Mouse (Mus musculus) stomach, embryonic 16.5 days (tissue): ENCODE data around the gene Gm13090. TPM values are rescaled to one million over a fixed set of nuclear protein-coding genes. Genes with fewer than 3 reads are reported as not detected.

Source experiments
- ATAC-seq: fragments of 200-750 bp; cut with Nextera tagmentation; 2 replicates; pipeline ENCODE4 v1.8.0; 2017; ENCODE audit warnings: moderate number of reproducible peaks, moderate TSS enrichment; ENCODE audit not compliant: insufficient read depth, low FRiP score
- H3K27ac ChIP-seq: fragments of 300-500 bp; sonication (generic); 2 replicates; pipeline ENCODE4 v1.5.1; 2014; ENCODE audit warnings: low read length
- H3K27me3 ChIP-seq: fragments of 300-500 bp; sonication (generic); 2 replicates; pipeline ENCODE4 v1.6.1; 2014; ENCODE audit warnings: low read length, control low read depth, mixed read lengths; ENCODE audit not compliant: control insufficient read depth, insufficient read depth
- H3K36me3 ChIP-seq: fragments of 300-500 bp; sonication (generic); 2 replicates; pipeline ENCODE4 v1.6.1; 2014; ENCODE audit warnings: low read length; ENCODE audit not compliant: control insufficient read depth, insufficient read depth
- H3K4me1 ChIP-seq: fragments of 300-500 bp; sonication (generic); 2 replicates; pipeline ENCODE4 v1.6.1; 2014; ENCODE audit warnings: low read length, control low read depth, mixed read lengths; ENCODE audit not compliant: control insufficient read depth, insufficient read depth
- H3K4me2 ChIP-seq: fragments of 300-500 bp; sonication (generic); 2 replicates; pipeline ENCODE4 v1.6.1; 2014; ENCODE audit warnings: low read depth, low read length, mixed read lengths
- H3K4me3 ChIP-seq: fragments of 300-500 bp; sonication (generic); replicated peaks from 2 replicates; pipeline ENCODE4 v1.5.1; 2014; ENCODE audit warnings: mild to moderate bottlenecking, low read length
- H3K9ac ChIP-seq: fragments of 300-500 bp; sonication (generic); 2 replicates; pipeline ENCODE4 v1.6.1; 2014; ENCODE audit warnings: low read length
- H3K9me3 ChIP-seq: fragments of 300-500 bp; sonication (generic); replicated peaks from 2 replicates; pipeline ENCODE4 v1.6.1; 2016; ENCODE audit warnings: low read length, control low read depth; ENCODE audit not compliant: control insufficient read depth
- WGBS: fragments of 180-500 bp; shearing (Covaris S2); extraction: QIAGEN DNeasy Blood & Tissue Kit; methylation state at CpG from one replicate; pipeline ENCODE4 v1.1.7; 2014; 5-methylcytosine and 5-hydroxymethylcytosine counted together
- polyA plus RNA-seq: library from polyadenylated mRNA; unstranded; fragments of >200 nt; fragmentation: Nextera tagmentation; extraction: Ambion mirVana; gene quantifications from 2 replicates; pipeline ENCODE4 v1.2.1, GENCODE M21; 2015

Gene Gm13090
- polyA plus RNA-seq = not detected in 2 replicates

DNA sequence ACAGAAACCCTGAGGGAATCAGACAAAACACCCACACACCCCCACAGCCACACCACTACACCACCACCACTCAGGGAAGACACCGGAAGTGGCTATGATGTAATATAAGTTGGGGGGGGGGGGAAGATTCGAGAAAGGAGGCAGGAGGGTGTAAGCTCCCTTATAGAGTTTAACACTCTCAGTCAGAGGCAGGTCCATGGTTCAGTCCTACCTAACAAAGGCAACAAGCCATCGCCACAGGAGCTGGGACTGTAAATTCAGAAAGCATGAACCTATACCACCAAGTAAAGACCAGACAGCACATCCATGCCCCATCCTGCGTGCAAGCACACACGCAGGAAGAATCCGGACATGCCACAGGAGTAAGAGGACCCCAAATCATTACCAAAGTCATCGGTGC lies at the start of gene Gm13090:
Gene Gm13090, plus strand, starts transcription at position 301 of the 400 bp plus-strand sequence.
- no peaks in the 10 kb centered on the region for H3K9me3 ChIP-seq
- no peak within 1 kb of the TSS for H3K4me2 ChIP-seq
- H3K27ac ChIP-seq = no peak within 1 kb of the TSS
- no peaks in the 10 kb centered on the region for H3K27me3 ChIP-seq
- H3K9ac ChIP-seq = no peak within 1 kb of the TSS
- 89% methylated on average over 7 of the region's 7 CpGs for WGBS
- no peak within 1 kb of the TSS for H3K4me3 ChIP-seq
- H3K36me3 ChIP-seq = no peaks in the 10 kb centered on the region
- no peak for ATAC-seq
- no peaks in the 10 kb centered on the region for H3K4me1 ChIP-seq

DNA sequence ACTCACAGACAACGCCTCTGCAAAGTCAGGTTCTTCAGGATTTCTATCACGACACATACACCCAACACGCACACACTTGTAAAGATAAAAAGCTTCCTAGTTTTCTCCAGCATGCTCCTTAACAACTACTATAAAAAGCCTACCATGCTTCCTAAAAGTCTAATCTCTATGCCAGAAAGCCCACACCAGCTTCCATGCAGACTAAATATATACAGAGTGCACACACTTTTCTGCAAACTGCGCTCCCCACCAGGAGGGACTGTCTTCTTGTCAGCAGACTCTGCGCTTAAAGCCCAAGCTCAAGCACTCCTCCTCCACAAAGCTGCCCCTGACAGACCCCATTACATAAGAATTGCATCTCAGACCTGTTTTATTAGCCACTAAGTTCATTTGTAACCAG lies 47.9 kb upstream of the Gm13090 start:
- Histone ChIP-seq H3K9ac (no peak overlapping the region), H3K27ac (no peak overlapping the region), H3K36me3 (no peaks in the 10 kb centered on the region), H3K27me3 (no peaks in the 10 kb centered on the region), H3K4me1 (0 out of 2 replicates have a peak, but pooled peaks cover 11% of the 10 kb centered on the region), H3K4me2 (no peak overlapping the region), H3K4me3 (no peak overlapping the region; the same call in 1 of the 2 replicates), H3K9me3 (no peaks in the 10 kb centered on the region)
- WGBS = 80% methylated on average over 5 of the region's 5 CpGs
- ATAC-seq = no peak

DNA sequence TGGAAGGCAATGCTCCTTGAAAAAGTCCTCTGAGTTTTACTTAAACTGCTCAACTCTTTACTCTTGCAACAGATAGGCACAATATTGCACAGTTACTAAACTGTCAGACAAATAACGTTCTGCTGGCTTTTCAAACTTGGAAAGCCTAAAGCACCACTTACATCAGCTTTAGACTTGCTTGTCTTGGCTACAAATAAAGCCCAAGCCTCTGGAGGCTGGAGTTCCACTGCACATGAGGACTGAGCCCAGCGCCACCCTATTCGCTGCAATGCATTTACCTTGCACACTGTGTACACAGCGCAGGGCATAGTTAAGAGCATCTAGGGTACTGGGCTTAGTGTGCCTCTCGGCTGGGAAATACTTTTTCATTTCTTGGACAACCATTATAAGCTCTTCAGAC lies 46.1 kb upstream of the Gm13090 start:
- 0 out of 2 replicates have a peak, but pooled peaks cover 11% of the 10 kb centered on the region for H3K4me1 ChIP-seq
- no peaks in the 10 kb centered on the region for H3K27me3 ChIP-seq
- H3K4me2 ChIP-seq = peak overlapping the region; percentile 99
- H3K9ac ChIP-seq = 0 out of 2 replicates have a peak overlapping the region, but pooled peaks have one; percentile 74
- no peak for ATAC-seq
- H3K4me3 ChIP-seq = peak overlapping the region; percentile 71
- H3K27ac ChIP-seq = no peak overlapping the region
- no peaks in the 10 kb centered on the region for H3K9me3 ChIP-seq
- H3K36me3 ChIP-seq = no peaks in the 10 kb centered on the region
- WGBS = 30% methylated on average over 5 of the region's 5 CpGs

DNA sequence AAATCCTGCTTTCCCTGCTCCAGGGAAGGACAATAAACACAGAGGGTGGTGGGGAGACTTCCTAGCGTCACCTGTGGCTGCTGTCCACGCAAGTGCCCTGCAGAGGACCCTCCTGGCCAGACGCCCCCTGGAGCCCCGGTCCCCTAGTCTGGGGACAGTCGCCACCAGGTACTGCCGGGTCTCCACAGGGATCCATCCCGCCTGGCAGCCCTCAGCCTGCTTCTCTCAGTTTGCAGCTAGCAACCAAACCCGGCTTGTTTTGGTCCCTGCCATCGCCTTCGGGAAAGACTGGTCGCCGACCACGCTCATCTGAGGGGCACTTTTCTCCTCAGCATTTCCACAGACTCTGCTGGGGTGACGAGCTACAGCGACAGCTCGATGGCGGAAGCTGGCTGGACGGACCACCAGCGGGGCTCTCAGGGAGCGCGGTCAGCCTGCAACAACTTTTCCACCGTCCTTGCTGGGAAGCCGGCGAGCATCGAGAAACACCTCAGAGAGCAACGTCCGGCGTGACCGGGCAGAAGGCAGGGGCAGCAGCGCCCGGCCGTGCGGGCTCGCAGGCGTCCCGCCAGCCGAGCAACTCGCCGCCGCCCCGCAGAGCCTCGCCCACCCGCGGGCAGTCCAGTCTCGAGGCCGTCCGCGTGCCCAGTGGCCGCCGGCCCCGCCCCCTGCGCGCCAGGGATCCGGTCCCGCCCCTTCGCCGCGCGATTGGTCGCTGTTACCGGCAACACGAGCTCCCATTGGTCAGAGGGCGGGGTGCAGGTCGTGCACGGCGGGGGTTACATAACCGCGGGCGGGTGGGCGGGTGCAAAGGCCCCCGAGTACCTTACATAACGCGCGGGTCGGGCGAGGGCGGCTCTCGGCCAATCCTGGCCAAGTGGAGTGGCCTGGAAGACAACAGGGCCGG lies 45.1 kb upstream of the Gm13090 start, which contains the start of gene Per3:
Gene Per3, minus strand, starts transcription at position 629 of the 907 bp plus-strand sequence.
- no peaks in the 10 kb centered on the region for H3K9me3 ChIP-seq
- 0 out of 2 replicates have a peak, but pooled peaks cover 11% of the 10 kb centered on the region for H3K4me1 ChIP-seq
- H3K36me3 ChIP-seq = no peaks in the 10 kb centered on the region; the same call in 1 of the 2 replicates
- peak within 1 kb of the TSS; percentile 71 for H3K4me3 ChIP-seq
- WGBS = under 1% methylated on average over 79 of the region's 79 CpGs
- ATAC-seq = peak; percentile 99
- H3K27me3 ChIP-seq = no peaks in the 10 kb centered on the region
- peak within 1 kb of the TSS; percentile 99 for H3K4me2 ChIP-seq
- peak within 1 kb of the TSS; percentile 52; the same call in 1 of the 2 replicates for H3K27ac ChIP-seq
- H3K9ac ChIP-seq = peak within 1 kb of the TSS; percentile 74

GRCm38 (mm10) chr4:151044944-151045570 lies 44.3 kb upstream of the Gm13090 start:
- no peak overlapping the region for H3K27ac ChIP-seq
- ATAC-seq = no peak; the same call in 1 of the 2 replicates
- H3K9ac ChIP-seq = peak overlapping the region; percentile 74; the same call in 1 of the 2 replicates
- H3K27me3 ChIP-seq = no peaks in the 10 kb centered on the region
- H3K36me3 ChIP-seq = no peaks in the 10 kb centered on the region; the same call in 1 of the 2 replicates
- H3K4me3 ChIP-seq = peak overlapping the region; percentile 71
- no peaks in the 10 kb centered on the region for H3K9me3 ChIP-seq
- WGBS = 4% methylated on average over 21 of the region's 21 CpGs
- H3K4me1 ChIP-seq = 0 out of 2 replicates have a peak, but pooled peaks cover 11% of the 10 kb centered on the region
- H3K4me2 ChIP-seq = peak overlapping the region; percentile 99

- 80% methylated on average over 3 of the region's 3 CpGs for WGBS
- no peak for ATAC-seq
These were observed 42.8 kb upstream of the Gm13090 start for GRCm38 (mm10) chr4:151046524-151046923.

DNA sequence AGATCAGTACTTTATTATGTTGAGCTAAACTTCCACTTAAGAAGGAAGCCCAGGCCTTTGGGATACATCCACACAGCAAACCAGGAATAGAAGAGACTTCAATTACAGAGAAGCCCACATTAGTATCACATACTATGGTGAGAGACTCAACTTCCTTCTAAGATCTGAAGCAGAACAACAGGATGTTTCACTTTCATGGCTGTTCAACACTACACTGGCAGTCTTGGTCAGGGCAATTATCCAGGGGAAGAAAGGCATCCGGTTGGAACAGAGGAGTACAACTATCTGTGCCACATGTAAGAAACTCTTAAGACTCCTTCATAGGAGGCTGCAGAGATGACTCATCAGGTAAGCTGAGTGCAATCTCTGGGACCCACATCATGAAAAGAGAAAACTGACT lies 38.2 kb upstream of the Gm13090 start:
- Histone ChIP-seq H3K4me2 (no peak overlapping the region), H3K4me1 (no peaks in the 10 kb centered on the region), H3K9ac (no peak overlapping the region), H3K36me3 (no peaks in the 10 kb centered on the region; the same call in 1 of the 2 replicates), H3K9me3 (no peaks in the 10 kb centered on the region), H3K27ac (no peak overlapping the region), H3K4me3 (no peak overlapping the region), H3K27me3 (no peaks in the 10 kb centered on the region)
- 93% methylated on average over 1 of the region's 1 CpGs for WGBS
- ATAC-seq = no peak

More at GRCm38 (mm10) chr4:151046524-151046923, 42.8 kb upstream of the Gm13090 start:
- Histone ChIP-seq H3K4me1 (0 out of 2 replicates have a peak, but pooled peaks cover 11% of the 10 kb centered on the region), H3K9ac (no peak overlapping the region), H3K4me2 (no peak overlapping the region), H3K27ac (no peak overlapping the region), H3K36me3 (no peaks in the 10 kb centered on the region; the same call in 1 of the 2 replicates), H3K27me3 (no peaks in the 10 kb centered on the region), H3K4me3 (no peak overlapping the region), H3K9me3 (no peaks in the 10 kb centered on the region)

GRCm38 (mm10) chr4:151057347-151058321 lies 31.7 kb upstream of the Gm13090 start, which contains the start of gene Vamp3:
Gene Vamp3 (minus strand): TSS chr4:151057963.
- peak; percentile 100 for ATAC-seq
- WGBS = under 1% methylated on average over 114 of the region's 114 CpGs

More at GRCm38 (mm10) chr4:151057347-151058321, 31.7 kb upstream of the Gm13090 start, which contains the start of gene Vamp3:
- H3K4me3 ChIP-seq = peak within 1 kb of the TSS; percentile 93
- peak within 1 kb of the TSS; percentile 98 for H3K9ac ChIP-seq
- H3K27me3 ChIP-seq = no peaks in the 10 kb centered on the region
- H3K9me3 ChIP-seq = peaks cover 10% of the 10 kb centered on the region; the same call in 1 of the 2 replicates
- H3K4me2 ChIP-seq = peak within 1 kb of the TSS; percentile 69
- H3K4me1 ChIP-seq = peaks cover 5% of the 10 kb centered on the region; the same call in 1 of the 2 replicates
- no peaks in the 10 kb centered on the region for H3K36me3 ChIP-seq
- H3K27ac ChIP-seq = peak within 1 kb of the TSS; percentile 96
